In the genomic region with DNA sequence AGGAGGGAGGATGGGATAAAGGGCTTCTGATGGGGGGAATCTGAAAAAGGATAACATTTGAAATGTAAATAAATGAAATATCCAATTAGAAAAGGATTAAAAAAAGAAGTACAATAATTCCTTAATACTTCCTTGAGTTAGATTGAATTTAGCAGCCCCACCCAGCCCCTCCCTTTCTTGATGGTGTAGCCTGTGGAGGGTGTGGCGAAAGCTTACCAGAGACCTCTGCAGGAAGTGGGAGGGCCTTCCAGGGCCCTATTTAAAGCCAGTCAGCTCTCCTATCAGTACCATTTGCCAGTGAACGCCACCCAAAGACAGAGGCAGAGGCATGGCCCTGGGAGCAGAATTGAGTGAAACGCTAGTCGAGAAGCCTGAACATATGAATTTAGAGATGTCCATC, we compare ENCODE assay signal across 11 mouse cellular contexts. TPM values are rescaled to one million over a fixed set of nuclear protein-coding genes. Genes with fewer than 3 reads are reported as not detected.
"Had no signal": no experiment of that assay in that cellular context is flagged by ENCODE, and none has a peak within 500 bp of the region (broad histone marks: within the 10 kb centered on the region; RNA-seq: fewer than 3 reads in every experiment).

A gene (plus strand): TSS at position 329 of the 400 bp plus-strand sequence.

RNA-seq across cellular contexts. Expression of the gene that starts here (rescaled TPM):
- total RNA-seq: layer of hippocampus, adult 2 months; layer of hippocampus, postnatal 10 days; left cerebral cortex, postnatal 36 days; liver, adult 2 months; monocyte, adult 5-6 weeks had no signal
- polyA plus RNA-seq: limb, embryonic 12.5 days; liver, adult 2 months; lung, embryonic 14.5 days; midbrain, embryonic 11.5 days; midbrain, embryonic 15.5 days; neural tube, embryonic 13.5 days; stomach, embryonic 16.5 days had no signal
